ENCODE assay signal across 22 mouse cellular contexts in genomic region chr9:31117088-31117487, GRCm38 (mm10). TPM values are rescaled to one million over a fixed set of nuclear protein-coding genes. Genes with fewer than 3 reads are reported as not detected.
DNase-seq lines count a peak whose midpoint lies in the region; ATAC-seq and TF ChIP-seq lines count a peak whose summit lies in the region.
"Had no signal": no experiment of that assay in that cellular context is flagged by ENCODE, and none has a peak within 500 bp of the region (broad histone marks: within the 10 kb centered on the region; RNA-seq: fewer than 3 reads in every experiment).

No protein-coding gene starts in this region.

- DNase-seq in embryonic facial prominence, embryonic 14.5 days (ENCODE audit: low spot score): no peak
- no peak for DNase-seq in embryonic facial prominence, embryonic 10.5 days (ENCODE audit: low spot score)
- no peak for DNase-seq in ES-E14 (ENCODE audit: low read depth, low spot score)
- DNase-seq in thymus, adult 2 months: no peak
- DNase-seq in ovary, adult 18-20 months (ENCODE audit: low spot score): no peak
- DNase-seq: adrenal gland, postnatal 10 days; B cell, adult 2 months; cerebellum, adult 11 months; cerebellum, adult 8-10 months; cerebellum, postnatal 25 days; forebrain, postnatal 0 days; gastrocnemius, postnatal 14 days; heart, postnatal 4 days had no signal

- WGBS in embryonic facial prominence, embryonic 14.5 days: 89% methylated on average over 11 of the region's 11 CpGs
- 90% methylated on average over 11 of the region's 11 CpGs for WGBS in embryonic facial prominence, embryonic 10.5 days
- WGBS in intestine, postnatal 0 days: 47% methylated on average over 11 of the region's 11 CpGs
- WGBS in thymus, adult 2 months: 95% methylated on average over 11 of the region's 11 CpGs
- 94% methylated on average over 11 of the region's 11 CpGs for WGBS in midbrain, embryonic 13.5 days

- no peaks in the 10 kb centered on the region for H3K36me3 ChIP-seq in embryonic facial prominence, embryonic 14.5 days (ENCODE audit: control insufficient read depth, insufficient read depth, low read length)
- no peaks in the 10 kb centered on the region for H3K36me3 ChIP-seq in embryonic facial prominence, embryonic 10.5 days (replicated peaks)
- peaks cover 2% of the 10 kb centered on the region; the same call in 1 of the 2 replicates for H3K36me3 ChIP-seq in ES-E14 (ENCODE audit: control insufficient read depth, insufficient read depth, low read length, poor library complexity, severe bottlenecking)
- no peaks in the 10 kb centered on the region for H3K36me3 ChIP-seq in intestine, postnatal 0 days (ENCODE audit: control insufficient read depth, insufficient read depth)
- no peaks in the 10 kb centered on the region for H3K36me3 ChIP-seq in thymus, adult 2 months (ENCODE audit: control insufficient read depth, insufficient read depth, low read length)
- no peaks in the 10 kb centered on the region for H3K36me3 ChIP-seq in midbrain, embryonic 13.5 days
- H3K36me3 ChIP-seq: embryonic facial prominence, embryonic 13.5 days; heart, embryonic 12.5 days; hindbrain, embryonic 12.5 days had no signal

- ATAC-seq in embryonic facial prominence, embryonic 14.5 days (ENCODE audit: low read depth): peak; percentile 3; the same call in 1 of the 2 replicates
- peak; percentile 71 for ATAC-seq in intestine, postnatal 0 days
- ATAC-seq in midbrain, embryonic 13.5 days: no peak
- ATAC-seq: CD4-positive, CD25-positive, alpha-beta regulatory T cell, adult 4 months; forebrain, embryonic 13.5 days; forebrain, postnatal 0 days; hindbrain, embryonic 16.5 days; inflammation-experienced regulatory T-cells, adult 6 months had no signal

- no peak overlapping the region for H3K9ac ChIP-seq in embryonic facial prominence, embryonic 14.5 days (ENCODE audit: low read depth, low read length)
- peak overlapping the region; percentile 16 for H3K9ac ChIP-seq in ES-E14 (ENCODE audit: insufficient read depth, low read depth, low read length, poor library complexity, severe bottlenecking)
- no peak overlapping the region for H3K9ac ChIP-seq in intestine, postnatal 0 days (ENCODE audit: low read depth, low read length)
- no peak overlapping the region for H3K9ac ChIP-seq in midbrain, embryonic 13.5 days (replicated peaks)
- H3K9ac ChIP-seq: embryonic facial prominence, embryonic 13.5 days; forebrain, embryonic 13.5 days; forebrain, postnatal 0 days; heart, embryonic 12.5 days; hindbrain, embryonic 12.5 days had no signal

- no peak overlapping the region for H3K4me2 ChIP-seq in embryonic facial prominence, embryonic 14.5 days (ENCODE audit: low read depth, low read length)
- H3K4me2 ChIP-seq in intestine, postnatal 0 days (replicated peaks; ENCODE audit: low read depth): peak overlapping the region; percentile 27; the same call in 1 of the 2 replicates
- H3K4me2 ChIP-seq in midbrain, embryonic 13.5 days (replicated peaks): no peak overlapping the region
- H3K4me2 ChIP-seq: embryonic facial prominence, embryonic 13.5 days; forebrain, embryonic 13.5 days; heart, embryonic 12.5 days; hindbrain, embryonic 12.5 days had no signal

- H3K4me1 ChIP-seq in embryonic facial prominence, embryonic 14.5 days (ENCODE audit: control insufficient read depth, insufficient read depth, low read length): 0 out of 2 replicates have a peak, but pooled peaks cover 14% of the 10 kb centered on the region
- H3K4me1 ChIP-seq in embryonic facial prominence, embryonic 10.5 days: peaks cover 46% of the 10 kb centered on the region
- peaks cover 8 to 28% of the 10 kb centered on the region in 2 experiments for H3K4me1 ChIP-seq in ES-E14 (ENCODE audit: control insufficient read depth in 2 of 2, insufficient read depth in 2 of 2, low read length in 2 of 2, poor library complexity in 1 of 2)
- peaks cover 15% of the 10 kb centered on the region for H3K4me1 ChIP-seq in intestine, postnatal 0 days (replicated peaks; ENCODE audit: control insufficient read depth, insufficient read depth, low read length)
- H3K4me1 ChIP-seq in thymus, adult 2 months (replicated peaks; ENCODE audit: control insufficient read depth, insufficient read depth, low read length): no peaks in the 10 kb centered on the region
- H3K4me1 ChIP-seq in midbrain, embryonic 13.5 days (replicated peaks): peaks cover under 1% of the 10 kb centered on the region; the same call in 1 of the 2 replicates

- no peaks in the 10 kb centered on the region for H3K27me3 ChIP-seq in embryonic facial prominence, embryonic 14.5 days (replicated peaks; ENCODE audit: control insufficient read depth, insufficient read depth, low read length)
- H3K27me3 ChIP-seq in embryonic facial prominence, embryonic 10.5 days (replicated peaks; ENCODE audit: low read depth, poor library complexity, severe bottlenecking): no peaks in the 10 kb centered on the region
- no peaks in the 10 kb centered on the region for H3K27me3 ChIP-seq in intestine, postnatal 0 days (replicated peaks; ENCODE audit: control insufficient read depth, insufficient read depth, low read length)
- H3K27me3 ChIP-seq in thymus, adult 2 months (ENCODE audit: control insufficient read depth, insufficient read depth, low read length): no peaks in the 10 kb centered on the region
- no peaks in the 10 kb centered on the region for H3K27me3 ChIP-seq in midbrain, embryonic 13.5 days
- H3K27me3 ChIP-seq: embryonic facial prominence, embryonic 13.5 days; forebrain, embryonic 13.5 days; heart, embryonic 12.5 days; hindbrain, embryonic 12.5 days had no signal

- in situ Hi-C loops in ES-E14 (cut with MboI; ENCODE audit: low sequenced_read_pairs in 2 of 2, unreplicated experiment in 2 of 2): no loop called here

- no peak overlapping the region for H3K4me3 ChIP-seq in embryonic facial prominence, embryonic 14.5 days (ENCODE audit: low read depth, low read length)
- H3K4me3 ChIP-seq in embryonic facial prominence, embryonic 10.5 days: no peak overlapping the region
- peak overlapping the region; percentile 16 to 24; a peak in 2 of 4 replicates for H3K4me3 ChIP-seq in ES-E14 (ENCODE audit: insufficient read depth in 1 of 2, low read depth in 1 of 2, low read length in 2 of 2, poor library complexity in 1 of 2, severe bottlenecking in 1 of 2)
- H3K4me3 ChIP-seq in intestine, postnatal 0 days (ENCODE audit: low read depth, low read length): no peak overlapping the region
- no peak overlapping the region for H3K4me3 ChIP-seq in thymus, adult 2 months (ENCODE audit: control insufficient read depth, insufficient read depth, low read length)
- no peak overlapping the region for H3K4me3 ChIP-seq in midbrain, embryonic 13.5 days (replicated peaks)
- H3K4me3 ChIP-seq: embryonic facial prominence, embryonic 13.5 days; forebrain, embryonic 13.5 days; heart, embryonic 12.5 days; hindbrain, embryonic 12.5 days had no signal

- no peak for TF ChIP-seq POLR2A in thymus, adult 2 months (IDR thresholded peaks at IDR 0.05; ENCODE audit: control insufficient read depth, extremely low read depth, insufficient read depth, low read length, poor library complexity)

- no peak for TF ChIP-seq CTCF in intestine, postnatal 0 days (IDR thresholded peaks at IDR 0.05; ENCODE audit: low read depth)
- no peak for TF ChIP-seq CTCF in thymus, adult 2 months (IDR thresholded peaks at IDR 0.05; ENCODE audit: borderline replicate concordance, control insufficient read depth, extremely low read depth, insufficient read depth, low read length, poor library complexity)

- no peaks in the 10 kb centered on the region for H3K9me3 ChIP-seq in embryonic facial prominence, embryonic 14.5 days (ENCODE audit: control insufficient read depth, low read length)
- H3K9me3 ChIP-seq in embryonic facial prominence, embryonic 10.5 days: no peaks in the 10 kb centered on the region
- H3K9me3 ChIP-seq in ES-E14 (ENCODE audit: control insufficient read depth, insufficient read depth, low read depth, low read length): no peaks in the 10 kb centered on the region
- H3K9me3 ChIP-seq in intestine, postnatal 0 days (ENCODE audit: control insufficient read depth): no peaks in the 10 kb centered on the region
- H3K9me3 ChIP-seq in midbrain, embryonic 13.5 days: no peaks in the 10 kb centered on the region
- H3K9me3 ChIP-seq: embryonic facial prominence, embryonic 13.5 days; forebrain, embryonic 13.5 days; heart, embryonic 12.5 days; hindbrain, embryonic 12.5 days had no signal

- no peak overlapping the region for H3K27ac ChIP-seq in embryonic facial prominence, embryonic 14.5 days (replicated peaks; ENCODE audit: low read depth, low read length)
- no peak overlapping the region for H3K27ac ChIP-seq in embryonic facial prominence, embryonic 10.5 days (replicated peaks)
- peak overlapping the region; percentile 74; the same call in 1 of the 2 replicates for H3K27ac ChIP-seq in ES-E14 (ENCODE audit: insufficient read depth, low read depth, low read length, poor library complexity, severe bottlenecking)
- peak overlapping the region; percentile 60 for H3K27ac ChIP-seq in intestine, postnatal 0 days (ENCODE audit: low read depth, low read length)
- no peak overlapping the region; the same call in 1 of the 2 replicates for H3K27ac ChIP-seq in thymus, adult 2 months (ENCODE audit: control insufficient read depth, insufficient read depth, low read length)
- no peak overlapping the region for H3K27ac ChIP-seq in midbrain, embryonic 13.5 days
- H3K27ac ChIP-seq: embryonic facial prominence, embryonic 13.5 days; forebrain, embryonic 13.5 days; hindbrain, embryonic 12.5 days had no signal

TF ChIP-seq in ES-E14, 5 proteins besides CTCF, POLR2A, EP300 and RAD21:
- TF ChIP-seq CHD2 (IDR thresholded peaks at IDR 0.05; ENCODE audit: low read depth, low read length): no peak
- no peak for TF ChIP-seq HCFC1 (IDR thresholded peaks at IDR 0.05; ENCODE audit: borderline replicate concordance, insufficient read depth, low read length)
- TF ChIP-seq ZC3H11A (IDR thresholded peaks at IDR 0.05; ENCODE audit: borderline replicate concordance, low read depth, low read length): no peak
- no peak for TF ChIP-seq ZNF384 (IDR thresholded peaks at IDR 0.05; ENCODE audit: low read depth, low read length)
- no peak for TF ChIP-seq MAFK (IDR thresholded peaks at IDR 0.05; ENCODE audit: insufficient read depth, low read depth, low read length)

RNA-seq across cellular contexts. Expression of gene St14, which starts 14.6 kb away (rescaled TPM):
- 12.2 and 13.2 TPM in 2 replicates for polyA plus RNA-seq in embryonic facial prominence, embryonic 14.5 days (2014; fragmentation: Nextera tagmentation; extraction: Ambion mirVana)
- 15.8 and 17.2 TPM in 2 replicates for polyA plus RNA-seq in embryonic facial prominence, embryonic 10.5 days (2016; fragmentation: Nextera tagmentation; extraction: Ambion mirVana)
- 44.3 and 122 TPM in 2 replicates for total RNA-seq in ES-E14 (2012; rRNA removed)
- polyA plus RNA-seq in intestine, postnatal 0 days (2015; fragmentation: Nextera tagmentation; extraction: Ambion mirVana): 58.6 and 63.4 TPM in 2 replicates
- polyA plus RNA-seq in thymus, adult 2 months (2012; rRNA removed): 13.8 and 15.8 TPM in 2 replicates
- 0.50 and 0.57 TPM in 2 replicates for polyA plus RNA-seq in midbrain, embryonic 13.5 days (2015; fragmentation: Nextera tagmentation; extraction: Ambion mirVana)

Comparison
In these comparisons a context has a peak if more than half of its experiments do, and no peak if none do; other contexts are left out.
1. H3K27ac ChIP-seq: peak in ES-E14 (single experiment) and intestine, postnatal 0 days (single experiment); none in embryonic facial prominence, embryonic 14.5 days (single experiment), embryonic facial prominence, embryonic 10.5 days (single experiment), thymus, adult 2 months (single experiment) and midbrain, embryonic 13.5 days (single experiment).
2. H3K4me3 ChIP-seq: peak in ES-E14 (2 of 2); none in embryonic facial prominence, embryonic 14.5 days (single experiment), embryonic facial prominence, embryonic 10.5 days (single experiment), intestine, postnatal 0 days (single experiment), thymus, adult 2 months (single experiment) and midbrain, embryonic 13.5 days (single experiment).